Mouse (Mus musculus): ENCODE results near the gene Tfdp1.
A peak's percentile ranks its signal among the peaks of the same experiment; 100 is the strongest.
"Not testable (repeated sequence)": the region's sequence is repeated elsewhere in the genome, so short reads cannot be mapped to it uniquely, and the experiment has no call there.

Gene Tfdp1

DNA sequence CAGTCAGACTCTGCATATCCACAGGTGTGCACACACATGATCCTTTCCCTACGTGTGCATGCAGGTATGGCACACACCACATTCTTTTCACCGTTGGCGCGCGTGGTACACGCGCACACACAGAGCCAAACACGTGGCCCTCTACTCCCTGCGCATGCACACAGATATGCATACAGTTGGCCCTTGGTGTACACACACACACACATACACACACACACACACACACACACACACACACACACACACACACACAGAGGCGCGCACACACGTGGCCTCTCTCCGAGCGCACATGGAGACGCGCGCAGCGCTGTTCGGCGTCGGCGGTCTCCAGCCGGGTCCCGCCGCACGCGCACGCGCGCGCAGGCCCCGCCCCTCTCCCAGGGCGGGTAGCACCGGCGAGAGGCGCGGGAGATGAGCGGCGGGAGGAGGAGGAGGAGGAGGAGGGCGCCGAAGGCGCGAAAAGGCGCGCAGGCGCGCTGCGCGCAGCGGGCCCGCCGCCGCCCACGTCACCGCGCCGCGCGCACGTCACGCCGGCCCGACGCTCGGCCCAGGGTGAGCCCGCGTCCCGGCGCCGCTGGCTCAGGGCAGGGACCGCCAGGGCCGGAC, at the start of gene Tfdp1:
Gene Tfdp1 (plus strand): TSS at position 497 of the 606 bp plus-strand sequence.
- DNase-seq, result peak; percentile 73 to 86

DNA sequence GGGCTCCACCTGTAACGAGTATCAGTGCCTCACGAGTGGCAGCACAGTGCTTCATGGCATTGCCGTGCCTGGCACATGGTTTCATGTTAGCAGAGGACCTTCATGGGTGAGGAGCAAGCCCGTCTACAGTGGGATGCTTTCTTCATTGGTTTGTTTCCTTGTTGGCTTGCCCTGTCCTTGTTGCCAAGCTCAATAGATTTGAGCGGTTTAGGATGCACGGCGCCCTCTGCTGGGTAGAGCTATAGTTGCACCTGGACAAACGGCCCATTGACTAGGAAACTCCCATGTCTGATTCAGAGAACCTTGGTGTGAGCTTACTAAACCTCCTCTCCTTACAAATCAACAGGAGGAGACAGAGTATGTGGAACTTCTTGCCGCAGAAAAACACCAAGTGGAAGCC, 46.2 kb upstream of the Tfdp1 start:
- peak; percentile 72 to 78 for DNase-seq

- DNase-seq, result no peak
Measured at GRCm38 (mm10) chr8:13293677-13294470, 44.7 kb upstream of the Tfdp1 start.

- DNase-seq, result no peak
Measured at GRCm38 (mm10) chr8:13299571-13299970, 39.0 kb upstream of the Tfdp1 start.

GRCm38 (mm10) chr8:13301036-13301435, 37.5 kb upstream of the Tfdp1 start:
- no peak for DNase-seq

- no peak for DNase-seq
Measured at GRCm38 (mm10) chr8:13305459-13305858, 33.1 kb upstream of the Tfdp1 start.

- no peak for DNase-seq
Measured at GRCm38 (mm10) chr8:13305884-13306283, 32.7 kb upstream of the Tfdp1 start.

DNA sequence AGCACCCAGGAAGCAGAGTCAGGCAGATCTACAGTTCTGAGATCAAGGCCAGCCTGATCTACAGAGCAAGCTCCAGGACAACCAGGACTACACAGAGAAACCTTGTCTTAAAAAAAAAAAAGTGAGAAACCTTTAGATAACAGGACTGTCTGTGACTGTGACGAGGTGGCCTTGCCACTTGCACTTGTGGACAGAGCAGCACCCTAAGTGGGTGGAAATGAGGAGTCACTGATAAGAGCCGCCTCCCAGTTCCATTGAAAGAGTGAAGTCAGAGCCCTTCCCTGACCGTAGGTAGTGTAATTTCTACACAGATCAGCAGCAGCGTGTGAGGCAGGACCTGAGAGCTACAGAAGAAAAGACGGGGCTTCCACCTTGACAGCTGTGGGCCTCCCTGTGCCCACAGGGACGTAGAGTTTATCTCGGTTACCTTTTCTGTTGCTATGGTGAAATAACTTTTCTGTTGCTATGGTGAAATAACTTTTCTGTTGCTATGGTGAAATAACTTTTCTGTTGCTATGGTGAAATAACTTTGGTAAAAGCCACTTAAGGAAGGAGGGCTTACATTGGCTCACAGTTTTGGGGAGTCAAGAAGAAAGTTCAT, 32.1 kb upstream of the Tfdp1 start:
- DNase-seq, result no peak

- DNase-seq, result no peak
Measured at GRCm38 (mm10) chr8:13306916-13307315, 31.6 kb upstream of the Tfdp1 start.

- DNase-seq, result no peak
Measured at GRCm38 (mm10) chr8:13314922-13315321, 23.6 kb upstream of the Tfdp1 start.

DNA sequence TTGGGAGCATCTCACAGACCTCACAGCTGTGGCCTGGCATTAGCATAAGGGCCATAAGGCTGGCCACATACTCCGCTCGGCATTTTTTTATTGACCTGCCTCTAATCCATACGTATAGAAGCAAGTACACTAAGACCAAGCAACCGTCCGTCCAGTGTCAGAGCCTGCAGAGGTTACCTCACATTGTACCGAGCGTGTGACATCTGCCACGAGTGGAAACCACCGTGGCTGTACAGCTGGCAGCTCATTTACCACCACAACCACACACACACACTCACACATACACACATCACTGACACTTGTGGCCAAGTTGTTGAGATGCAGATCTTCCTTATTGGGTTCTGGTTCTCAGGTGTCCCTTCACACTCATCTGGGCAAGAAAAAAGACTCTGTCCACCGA, 21.9 kb upstream of the Tfdp1 start:
- no peak for DNase-seq

- DNase-seq, result no peak
Measured at GRCm38 (mm10) chr8:13326598-13326997, 12.0 kb upstream of the Tfdp1 start.

DNA sequence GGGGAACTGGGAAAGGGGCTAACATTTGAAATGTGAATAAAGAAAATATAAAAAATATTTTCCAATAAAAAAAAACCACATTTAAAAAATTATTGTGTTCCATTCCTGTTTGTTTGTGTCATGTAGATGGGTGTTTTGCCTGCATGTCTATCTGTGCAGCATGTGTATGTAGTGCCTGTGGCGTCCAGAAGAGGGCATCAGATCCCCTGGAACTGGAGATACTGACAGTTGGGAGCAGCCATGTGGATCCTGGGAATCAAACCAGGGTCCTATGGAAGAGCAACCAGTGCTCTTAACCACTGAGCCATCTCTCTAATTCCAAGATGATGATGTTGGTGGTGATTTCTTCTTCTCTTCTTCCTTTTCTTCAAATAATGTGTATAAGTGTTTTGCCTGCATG, 3.9 kb upstream of the Tfdp1 start:
- no peak for DNase-seq

DNA sequence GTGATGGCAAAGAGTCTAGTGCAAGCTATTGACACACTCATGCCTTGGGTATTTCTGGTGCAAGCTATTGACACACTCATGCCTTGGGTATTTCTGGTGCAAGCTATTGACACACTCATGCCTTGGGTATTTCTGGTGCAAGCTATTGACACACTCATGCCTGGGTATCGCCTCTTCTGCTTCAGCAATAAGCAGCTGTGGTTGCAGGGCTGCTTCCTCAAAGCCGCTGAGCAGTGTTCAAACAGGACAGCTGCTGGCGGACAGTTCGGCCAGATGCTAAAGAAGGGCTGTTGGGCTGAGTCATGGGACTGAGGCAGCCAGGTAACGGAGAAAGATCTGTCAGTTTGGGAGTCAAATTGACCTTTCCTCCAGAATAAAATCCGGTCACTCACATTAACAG, 1.3 kb upstream of the Tfdp1 start:
- DNase-seq, result not testable (repeated sequence)

DNA sequence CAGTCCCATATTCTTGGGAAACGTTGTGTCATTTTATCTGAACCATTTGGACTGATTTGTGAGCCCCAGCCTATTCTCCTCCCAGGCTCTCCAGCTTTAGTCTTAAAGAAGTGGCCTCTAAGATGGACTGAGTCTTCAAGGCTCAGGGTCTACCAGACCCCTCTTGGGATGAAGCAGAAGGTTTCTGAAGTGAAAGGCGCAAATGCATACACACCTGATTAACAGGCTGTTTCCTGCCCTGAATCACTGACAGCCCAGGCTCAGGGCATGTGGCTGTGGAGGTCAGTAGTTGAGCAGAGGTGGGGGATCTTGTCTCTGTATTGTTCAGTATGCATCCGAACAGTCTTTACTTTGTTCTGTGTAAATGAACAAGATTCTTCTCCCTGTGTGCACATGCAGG, 873 bp upstream of the Tfdp1 start:
- DNase-seq, result no peak

- DNase-seq, result peak; percentile 18 to 41
Measured at GRCm38 (mm10) chr8:13338901-13339645, 522 bp downstream of the Tfdp1 start.

DNA sequence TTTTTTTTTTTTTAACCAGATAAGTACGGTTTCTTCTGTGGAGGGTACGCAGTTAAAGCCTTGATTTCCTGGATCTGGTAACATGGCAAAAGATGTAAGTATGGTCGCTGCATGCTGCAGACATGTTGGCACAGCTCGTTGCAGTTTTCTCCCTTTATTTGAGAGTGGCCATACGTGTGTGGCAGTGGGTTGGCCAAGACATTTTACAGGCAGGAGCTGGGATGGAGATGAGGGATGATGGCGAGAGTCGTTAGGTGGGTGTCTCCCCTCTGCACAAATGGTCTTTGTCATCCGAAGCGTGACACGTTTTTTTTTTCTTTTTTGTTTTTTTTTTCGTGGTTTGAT, 1.1 kb downstream of the Tfdp1 start:
- DNase-seq, result no peak

- DNase-seq, result no peak
Measured at GRCm38 (mm10) chr8:13340650-13341049, 2.1 kb downstream of the Tfdp1 start.

DNA sequence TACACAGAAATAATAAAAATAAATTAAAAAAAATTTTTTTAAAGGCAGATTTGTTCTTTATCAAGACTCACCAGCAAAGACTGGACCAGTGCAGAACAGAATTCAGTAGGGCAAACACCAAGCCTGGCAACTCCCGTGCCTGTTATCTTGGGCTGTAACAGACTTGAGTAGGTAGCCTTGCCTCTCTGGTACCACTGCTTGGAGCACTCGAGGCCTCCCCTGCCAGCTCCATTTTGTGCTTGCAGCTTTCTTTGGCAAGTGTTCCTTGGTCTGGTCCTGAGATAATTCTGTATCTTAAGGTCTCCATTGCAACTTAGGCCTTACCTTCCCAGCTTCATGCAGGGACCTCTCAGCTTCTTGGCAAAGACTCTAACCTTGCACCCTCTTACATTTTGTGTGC, 3.8 kb downstream of the Tfdp1 start:
- DNase-seq, result no peak

DNA sequence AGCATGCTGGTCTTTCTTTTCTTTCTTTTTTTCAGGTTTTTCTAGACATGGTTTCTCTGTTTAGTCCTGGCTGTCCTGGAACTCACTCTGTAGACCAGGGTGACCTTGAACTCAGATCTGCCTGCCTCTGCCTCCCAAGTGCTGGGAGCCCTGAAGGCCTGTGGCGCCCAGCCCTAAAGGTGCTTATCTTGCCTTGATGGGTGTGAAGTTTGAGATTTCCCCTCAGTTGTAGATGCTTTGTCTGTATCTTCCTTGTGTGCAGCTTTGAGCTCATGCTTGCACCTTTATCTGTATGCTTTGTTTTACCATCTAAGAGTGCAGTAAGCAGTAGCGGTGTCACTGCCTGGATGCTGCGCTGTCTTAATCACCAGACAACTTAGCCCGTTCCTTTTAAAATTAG, 4.6 kb downstream of the Tfdp1 start:
- no peak for DNase-seq

DNA sequence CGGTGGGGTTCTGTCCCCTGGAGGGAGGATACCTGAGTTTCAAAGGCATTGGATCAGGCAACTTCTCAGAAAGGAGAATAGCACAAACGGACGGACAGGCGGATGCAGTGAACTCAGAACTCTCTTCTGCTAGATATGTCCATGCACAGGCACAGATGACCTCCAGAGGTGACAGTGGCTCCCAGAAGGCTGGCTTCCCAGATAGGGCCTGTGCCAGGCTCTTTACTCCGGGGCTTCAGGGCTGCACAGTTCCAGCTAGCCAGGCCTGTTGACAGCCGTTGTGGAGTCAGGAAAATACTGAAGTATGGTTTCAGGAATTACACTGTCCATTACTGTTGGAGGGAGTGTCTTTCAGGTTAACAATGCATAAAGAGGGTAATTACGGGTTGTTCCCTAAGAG, 11.5 kb downstream of the Tfdp1 start:
- DNase-seq, result no peak

GRCm38 (mm10) chr8:13351593-13351992, 13.0 kb downstream of the Tfdp1 start:
- DNase-seq, result no peak

- DNase-seq, result no peak
Measured at GRCm38 (mm10) chr8:13352601-13353000, 14.1 kb downstream of the Tfdp1 start.

Data from cerebellum, postnatal 36 days (tissue).